Mouse (Mus musculus) ES-E14 (cell line): ENCODE results near the gene Mdc1. TPM values are rescaled to one million over a fixed set of nuclear protein-coding genes. Genes with fewer than 3 reads are reported as not detected.

Experiments used
- DNase-seq: peaks from one replicate; pipeline ENCODE4 v3.0.0-alpha.2; 2013; ENCODE audit warnings: low read depth, low spot score
- H3K27ac ChIP-seq: 2 replicates; pipeline ENCODE4 v1.5.1; 2012; ENCODE audit warnings: low read depth, mild to moderate bottlenecking, low read length, moderate library complexity, mixed read lengths; ENCODE audit not compliant: poor library complexity, insufficient read depth, severe bottlenecking
- H3K36me3 ChIP-seq: 2 replicates; pipeline ENCODE4 v1.6.1; 2012; ENCODE audit warnings: mild to moderate bottlenecking, low read length, moderate library complexity, mixed read lengths; ENCODE audit not compliant: control insufficient read depth, poor library complexity, insufficient read depth, severe bottlenecking
- H3K4me1 ChIP-seq, 2 experiments: fragments of 150-350 bp in 1 of 2; sonication (generic) in 1 of 2; 2 replicates each; pipeline ENCODE4 v1.6.1; 2012; ENCODE audit warnings: low read length in 2 of 2, mild to moderate bottlenecking in 1 of 2, mixed read lengths in 1 of 2; ENCODE audit not compliant: control insufficient read depth in 2 of 2, insufficient read depth in 2 of 2, poor library complexity in 1 of 2
- H3K4me3 ChIP-seq, 2 experiments: fragments of 150-350 bp in 1 of 2; sonication (generic) in 1 of 2; 2 replicates each; pipeline ENCODE4 v1.5.1; 2012; ENCODE audit warnings: low read length in 2 of 2, low read depth in 1 of 2, mild to moderate bottlenecking in 1 of 2, mixed read lengths in 1 of 2; ENCODE audit not compliant: insufficient read depth in 1 of 2, poor library complexity in 1 of 2, severe bottlenecking in 1 of 2
- H3K9ac ChIP-seq: 2 replicates; pipeline ENCODE4 v1.6.1; 2012; ENCODE audit warnings: low read depth, mild to moderate bottlenecking, low read length, mixed read lengths; ENCODE audit not compliant: poor library complexity, insufficient read depth, severe bottlenecking
- H3K9me3 ChIP-seq: fragments of 150-350 bp; sonication (generic); 2 replicates; pipeline ENCODE4 v1.6.1; 2012; ENCODE audit warnings: low read depth, mild to moderate bottlenecking, low read length; ENCODE audit not compliant: control insufficient read depth, insufficient read depth
- CHD2 ChIP-seq: IDR thresholded peaks from 2 replicates; pipeline ENCODE4 v1.6.1; 2014; ENCODE audit warnings: mild to moderate bottlenecking, low read depth, low read length, inconsistent platforms
- HCFC1 ChIP-seq: IDR thresholded peaks from 2 replicates; pipeline ENCODE4 v1.6.1; 2012; ENCODE audit warnings: low read length, inconsistent platforms, borderline replicate concordance; ENCODE audit not compliant: insufficient read depth
- MAFK ChIP-seq: IDR thresholded peaks from 2 replicates; pipeline ENCODE4 v1.6.1; 2014; ENCODE audit warnings: mild to moderate bottlenecking, low read depth, low read length, inconsistent platforms; ENCODE audit not compliant: insufficient read depth
- ZC3H11A ChIP-seq: IDR thresholded peaks from 2 replicates; pipeline ENCODE4 v1.6.1; 2012; ENCODE audit warnings: low read depth, mild to moderate bottlenecking, inconsistent platforms, low read length, borderline replicate concordance
- ZNF384 ChIP-seq: IDR thresholded peaks from 2 replicates; pipeline ENCODE4 v1.6.1; 2012; ENCODE audit warnings: low read depth, low read length, inconsistent platforms
- in situ Hi-C, 2 experiments: fragments of 600-800 bp; cut with MboI; formaldehyde crosslinking; loops; one replicate each; pipeline ENCODE4 v1.15.1; 2025; ENCODE audit warnings: low sequenced_read_pairs in 2 of 2, inconsistent platforms in 1 of 2; ENCODE audit not compliant: unreplicated experiment in 2 of 2
- total RNA-seq: library from RNA; depleted of rRNA; stranded (reverse); fragments of 300-350 nt; gene quantifications from 2 replicates; pipeline ENCODE4 v1.2.3, GENCODE M21; 2012

The Mdc1 gene
- total RNA-seq, 1 experiment = 23.8 TPM

DNA sequence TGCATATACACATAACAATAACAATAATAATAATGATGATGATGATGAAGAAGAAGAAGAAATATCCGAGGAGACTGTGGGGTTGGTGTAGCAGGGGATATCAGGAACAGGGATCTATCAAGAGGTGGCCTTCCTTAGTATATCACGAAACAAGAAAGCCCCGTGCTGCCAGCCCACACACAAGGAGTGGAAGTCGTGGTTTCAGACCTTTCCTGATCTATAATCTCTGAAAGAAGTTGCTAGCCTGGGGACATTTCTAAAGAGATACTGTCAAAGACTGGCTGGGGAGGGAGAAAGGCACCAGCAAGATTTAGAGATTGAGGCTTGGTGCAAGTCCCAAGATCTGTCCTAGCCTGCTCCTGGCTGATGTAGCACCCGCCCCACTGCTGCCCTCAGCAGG lies 44.5 kb upstream of the Mdc1 start:
- no peaks in the 10 kb centered on the region for H3K36me3 ChIP-seq
- no peaks in the 10 kb centered on the region for H3K9me3 ChIP-seq
- no peak for TF ChIP-seq ZNF384
- no peak for TF ChIP-seq ZC3H11A
- TF ChIP-seq MAFK = no peak
- no peak for TF ChIP-seq HCFC1
- no peak for TF ChIP-seq CHD2
- H3K27ac ChIP-seq = no peak overlapping the region
- no peak overlapping the region for H3K4me3 ChIP-seq
- no peak overlapping the region for H3K9ac ChIP-seq
- no peak for DNase-seq
- in situ Hi-C loops = no loop called here
- 0 out of 4 replicates have a peak, but pooled peaks cover 0 to under 1% of the 10 kb centered on the region in 2 experiments for H3K4me1 ChIP-seq

DNA sequence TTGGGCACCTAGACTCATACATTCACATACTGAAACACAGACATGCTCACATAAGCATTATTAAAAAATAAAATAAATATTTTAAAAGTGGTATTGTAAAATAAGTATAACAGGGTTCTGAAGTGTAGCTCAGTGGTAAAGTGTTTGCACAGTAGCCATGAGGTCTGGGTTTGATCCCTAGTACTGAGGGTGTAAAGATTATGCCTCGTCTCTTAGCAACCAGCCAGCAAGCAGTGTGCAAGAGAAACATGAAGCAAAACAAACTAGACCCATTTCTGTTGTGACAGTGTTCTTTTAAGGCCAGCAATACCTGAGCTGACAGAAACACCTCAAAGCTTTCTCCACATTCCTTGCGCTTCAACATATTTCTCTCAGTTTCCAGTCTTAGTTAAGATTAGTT lies 40.4 kb upstream of the Mdc1 start:
- H3K36me3 ChIP-seq = no peaks in the 10 kb centered on the region
- H3K4me3 ChIP-seq = no peak overlapping the region
- H3K9me3 ChIP-seq = no peaks in the 10 kb centered on the region
- no peak overlapping the region for H3K9ac ChIP-seq
- no peak for TF ChIP-seq MAFK
- no peak for TF ChIP-seq HCFC1
- TF ChIP-seq ZC3H11A = no peak
- TF ChIP-seq CHD2 = no peak
- no peak for TF ChIP-seq ZNF384
- H3K27ac ChIP-seq = no peak overlapping the region
- H3K4me1 ChIP-seq = peaks cover 3 to 7% of the 10 kb centered on the region in 2 experiments; a peak in 1 of 4 replicates
- DNase-seq = no peak
- in situ Hi-C loops = no loop called here

DNA sequence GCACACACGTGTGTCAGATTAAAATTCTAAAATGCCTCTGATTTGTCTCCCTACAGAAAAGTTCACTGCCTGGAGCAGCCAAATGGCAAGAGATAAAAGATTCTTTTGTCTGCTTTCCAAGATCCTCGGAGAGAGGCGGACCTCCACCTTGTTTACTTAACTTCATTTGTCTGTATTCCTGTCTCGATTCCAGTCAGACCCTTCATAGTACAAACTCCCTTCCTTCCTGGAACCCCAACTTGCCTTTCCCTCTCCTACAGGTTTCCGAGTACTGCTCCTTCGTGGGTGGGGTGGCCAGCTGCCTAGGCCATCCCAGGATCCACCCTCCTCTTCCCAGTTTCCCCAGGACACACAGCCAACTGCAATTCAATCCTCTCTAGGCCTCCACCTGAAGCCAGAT lies 38.3 kb upstream of the Mdc1 start:
- Histone ChIP-seq H3K9me3 (no peaks in the 10 kb centered on the region), H3K4me3 (no peak overlapping the region), H3K36me3 (no peaks in the 10 kb centered on the region), H3K4me1 (peaks cover 3 to 7% of the 10 kb centered on the region in 2 experiments; a peak in 2 of 4 replicates), H3K27ac (no peak overlapping the region), H3K9ac (no peak overlapping the region)
- no peak for DNase-seq
- TF ChIP-seq MAFK = no peak
- TF ChIP-seq ZNF384 = no peak
- no peak for TF ChIP-seq ZC3H11A
- no peak for TF ChIP-seq HCFC1
- no peak for TF ChIP-seq CHD2
- in situ Hi-C loops = no loop called here

DNA sequence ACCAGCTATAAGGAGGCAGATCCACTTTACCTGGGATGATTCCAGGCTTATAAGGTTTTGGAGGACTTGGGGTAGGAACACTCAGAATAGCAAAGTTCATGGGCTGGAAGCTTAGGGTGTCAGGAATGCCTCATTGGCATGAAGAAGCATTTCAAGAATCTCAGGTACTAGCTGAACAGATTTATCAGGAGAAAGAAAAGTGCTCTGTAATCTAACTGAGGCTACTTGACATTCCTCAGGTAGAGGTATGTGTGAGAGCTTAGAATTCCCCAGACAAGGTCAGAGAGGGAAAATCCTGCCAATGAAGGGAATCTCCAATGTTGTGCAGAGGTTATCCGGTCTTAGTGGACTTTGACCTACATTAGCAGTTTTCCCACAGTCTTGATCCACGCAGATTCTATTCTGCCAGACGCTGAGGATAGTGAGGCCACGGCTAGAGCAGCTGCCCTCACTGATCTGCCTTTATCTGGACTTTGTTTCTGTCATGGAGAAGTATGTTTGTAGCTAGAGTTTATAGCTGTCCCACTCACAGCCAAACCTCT lies 37.4 kb upstream of the Mdc1 start:
- TF ChIP-seq HCFC1 (no peak), CHD2 (no peak), ZC3H11A (no peak), MAFK (no peak), ZNF384 (no peak)
- peaks cover 4 to 12% of the 10 kb centered on the region in 2 experiments; a peak in 3 of 4 replicates for H3K4me1 ChIP-seq
- no peak for DNase-seq
- no peak overlapping the region for H3K4me3 ChIP-seq
- no peak overlapping the region for H3K27ac ChIP-seq
- in situ Hi-C loops = no loop called here
- H3K9ac ChIP-seq = no peak overlapping the region
- H3K36me3 ChIP-seq = no peaks in the 10 kb centered on the region
- H3K9me3 ChIP-seq = no peaks in the 10 kb centered on the region
